Mouse (Mus musculus) forebrain, embryonic 14.5 days (tissue): ENCODE measurements around the gene Gm20388. TPM values are rescaled to one million over a fixed set of nuclear protein-coding genes. Genes with fewer than 3 reads are reported as not detected.

Experiments used
- ATAC-seq: fragments of 200-750 bp; cut with Nextera tagmentation; 2 replicates; pipeline ENCODE4 v1.8.0; 2017; ENCODE audit warnings: mild to moderate bottlenecking, moderate library complexity
- DNase-seq: peaks from one replicate; pipeline ENCODE4 v3.0.0-alpha.2; 2015; ENCODE audit warnings: low spot score
- H3K27ac ChIP-seq: fragments of 300-500 bp; sonication (generic); 2 replicates; pipeline ENCODE4 v1.5.1; 2014; ENCODE audit warnings: low read depth, mild to moderate bottlenecking, control low read depth, low read length, moderate library complexity
- H3K27me3 ChIP-seq: fragments of 300-500 bp; sonication (generic); replicated peaks from 2 replicates; pipeline ENCODE4 v1.6.1; 2014; ENCODE audit warnings: low read length, control low read depth, mixed read lengths; ENCODE audit not compliant: control insufficient read depth, insufficient read depth
- H3K36me3 ChIP-seq: fragments of 300-500 bp; sonication (generic); 2 replicates; pipeline ENCODE4 v1.6.1; 2014; ENCODE audit warnings: low read length, control low read depth; ENCODE audit not compliant: control insufficient read depth, insufficient read depth
- H3K4me1 ChIP-seq: fragments of 300-500 bp; sonication (generic); 2 replicates; pipeline ENCODE4 v1.6.1; 2014; ENCODE audit warnings: antibody characterized with exemption, low read length, control low read depth; ENCODE audit not compliant: control insufficient read depth, insufficient read depth
- H3K4me2 ChIP-seq: fragments of 300-500 bp; sonication (generic); 2 replicates; pipeline ENCODE4 v1.6.1; 2014; ENCODE audit warnings: mild to moderate bottlenecking, control low read depth, low read length
- H3K4me3 ChIP-seq: fragments of 300-500 bp; sonication (generic); 2 replicates; pipeline ENCODE4 v1.5.1; 2014; ENCODE audit warnings: low read depth, low read length, control low read depth
- H3K9ac ChIP-seq: fragments of 300-500 bp; sonication (generic); 2 replicates; pipeline ENCODE4 v1.6.1; 2014; ENCODE audit warnings: mild to moderate bottlenecking, low read length, control low read depth, moderate library complexity
- H3K9me3 ChIP-seq: fragments of 300-500 bp; sonication (generic); replicated peaks from 2 replicates; pipeline ENCODE4 v1.6.1; 2016; ENCODE audit warnings: low read length, control low read depth, mixed read lengths; ENCODE audit not compliant: control insufficient read depth
- WGBS: fragments of 180-500 bp; shearing (Covaris S2); extraction: QIAGEN DNeasy Blood & Tissue Kit; methylation state at CpG from one replicate; pipeline ENCODE4 v1.1.7; 2014; 5-methylcytosine and 5-hydroxymethylcytosine counted together
- polyA plus RNA-seq: library from polyadenylated mRNA; unstranded; fragments of >200 nt; fragmentation: Nextera tagmentation; extraction: Ambion mirVana; gene quantifications from 2 replicates; pipeline ENCODE4 v1.2.1, GENCODE M21; 2014

Gm20388 gene
- polyA plus RNA-seq, 1 experiment from 2014 or later: 7.4 TPM

DNA sequence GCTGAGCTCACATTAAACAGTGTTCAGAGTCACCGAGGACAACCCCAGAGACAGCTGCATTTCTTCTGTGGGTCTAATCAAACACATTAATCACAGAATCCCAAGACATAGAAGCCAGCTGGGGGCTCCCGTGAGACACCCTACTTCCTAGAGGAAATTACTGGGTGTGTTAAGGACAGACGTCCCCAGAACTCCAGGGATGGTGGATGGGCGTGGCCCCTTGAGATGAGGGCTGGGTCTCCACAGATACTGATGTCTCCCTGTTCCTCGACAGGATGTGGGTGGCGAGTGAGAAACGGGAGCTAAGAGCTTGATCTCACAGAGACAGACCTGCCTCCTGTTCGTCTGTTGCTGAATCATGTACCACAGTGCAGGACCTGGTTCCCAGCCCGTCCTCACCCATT, 2432.2 kb downstream of the Gm20388 start:
- Histone ChIP-seq H3K27ac (no peak overlapping the region), H3K9ac (peak overlapping the region; percentile 32; the same call in 1 of the 2 replicates), H3K4me3 (no peak overlapping the region), H3K27me3 (peaks cover 32% of the 10 kb centered on the region), H3K9me3 (no peaks in the 10 kb centered on the region), H3K4me2 (peak overlapping the region; percentile 41), H3K36me3 (no peaks in the 10 kb centered on the region), H3K4me1 (peaks cover 4% of the 10 kb centered on the region; the same call in 1 of the 2 replicates)
- WGBS: 8% methylated on average over 9 of the region's 9 CpGs
- DNase-seq (peak; percentile 23), ATAC-seq (no peak)

GRCm38 (mm10) chr8:122343341-122343740, 2432.7 kb downstream of the Gm20388 start:
- Histone ChIP-seq H3K4me3 (peak overlapping the region; percentile 17), H3K27me3 (peaks cover 26% of the 10 kb centered on the region), H3K36me3 (no peaks in the 10 kb centered on the region), H3K4me1 (peaks cover 4% of the 10 kb centered on the region; the same call in 1 of the 2 replicates), H3K9me3 (no peaks in the 10 kb centered on the region), H3K27ac (no peak overlapping the region), H3K4me2 (peak overlapping the region; percentile 41), H3K9ac (peak overlapping the region; percentile 32)
- ATAC-seq (0 out of 2 replicates have a peak, but pooled peaks have one; percentile 36), DNase-seq (no peak)
- WGBS: 3% methylated on average over 11 of the region's 11 CpGs

GRCm38 (mm10) chr8:122343758-122344157, 2433.1 kb downstream of the Gm20388 start:
- H3K4me2 ChIP-seq: peak overlapping the region; percentile 41
- no peak overlapping the region for H3K27ac ChIP-seq
- peaks cover 23% of the 10 kb centered on the region for H3K27me3 ChIP-seq
- peaks cover 4% of the 10 kb centered on the region; the same call in 1 of the 2 replicates for H3K4me1 ChIP-seq
- H3K9me3 ChIP-seq: no peaks in the 10 kb centered on the region
- ATAC-seq (no peak), DNase-seq (no peak)
- WGBS: 4% methylated on average over 14 of the region's 14 CpGs
- peak overlapping the region; percentile 17 for H3K4me3 ChIP-seq
- peak overlapping the region; percentile 32; the same call in 1 of the 2 replicates for H3K9ac ChIP-seq
- H3K36me3 ChIP-seq: no peaks in the 10 kb centered on the region

- Histone ChIP-seq H3K4me1 (peaks cover 4% of the 10 kb centered on the region; the same call in 1 of the 2 replicates), H3K27ac (no peak overlapping the region), H3K4me3 (no peak overlapping the region), H3K9me3 (no peaks in the 10 kb centered on the region), H3K4me2 (no peak overlapping the region), H3K27me3 (peaks cover 20% of the 10 kb centered on the region), H3K36me3 (no peaks in the 10 kb centered on the region), H3K9ac (no peak overlapping the region)
- 0% methylated on average over 2 of the region's 5 CpGs for WGBS
- ATAC-seq: no peak
- no peak for DNase-seq
These were observed 2433.6 kb downstream of the Gm20388 start for GRCm38 (mm10) chr8:122344219-122344618.

- H3K27ac ChIP-seq: no peak overlapping the region
- H3K9me3 ChIP-seq: no peaks in the 10 kb centered on the region
- no peak overlapping the region for H3K4me3 ChIP-seq
- peaks cover 19% of the 10 kb centered on the region for H3K27me3 ChIP-seq
- no peak overlapping the region for H3K4me2 ChIP-seq
- H3K36me3 ChIP-seq: no peaks in the 10 kb centered on the region
- H3K4me1 ChIP-seq: peaks cover 7% of the 10 kb centered on the region
- no peak overlapping the region for H3K9ac ChIP-seq
- ATAC-seq (no peak), DNase-seq (no peak)
- 58% methylated on average over 12 of the region's 12 CpGs for WGBS
These were observed 2434.8 kb downstream of the Gm20388 start for GRCm38 (mm10) chr8:122345181-122346095.

GRCm38 (mm10) chr8:122347811-122348552, 2437.3 kb downstream of the Gm20388 start:
- DNase-seq: peak; percentile 85
- Histone ChIP-seq H3K4me3 (no peak overlapping the region), H3K36me3 (no peaks in the 10 kb centered on the region), H3K27ac (peak overlapping the region; percentile 46; the same call in 1 of the 2 replicates), H3K9me3 (no peaks in the 10 kb centered on the region), H3K27me3 (peaks cover 16% of the 10 kb centered on the region; the same call in 1 of the 2 replicates), H3K9ac (no peak overlapping the region), H3K4me2 (no peak overlapping the region), H3K4me1 (peaks cover 9% of the 10 kb centered on the region)
- 45% methylated on average over 5 of the region's 5 CpGs for WGBS
- ATAC-seq: peak; percentile 71; the same call in 1 of the 2 replicates

- Histone ChIP-seq H3K27ac (no peak overlapping the region), H3K9ac (no peak overlapping the region), H3K9me3 (no peaks in the 10 kb centered on the region), H3K4me1 (peaks cover 5% of the 10 kb centered on the region), H3K27me3 (peaks cover 8% of the 10 kb centered on the region; the same call in 1 of the 2 replicates), H3K36me3 (no peaks in the 10 kb centered on the region), H3K4me2 (no peak overlapping the region), H3K4me3 (no peak overlapping the region)
- DNase-seq (no peak), ATAC-seq (no peak)
- WGBS: 42% methylated on average over 15 of the region's 15 CpGs
These were observed 2439.0 kb downstream of the Gm20388 start for GRCm38 (mm10) chr8:122349357-122350297.
